Mouse (Mus musculus): ENCODE data around the gene Uso1. TPM values are rescaled to one million over a fixed set of nuclear protein-coding genes. Genes with fewer than 3 reads are reported as not detected.
A peak's percentile ranks its signal among the peaks of the same experiment; 100 is the strongest.
"Not testable (repeated sequence)": the region's sequence is repeated elsewhere in the genome, so short reads cannot be mapped to it uniquely, and the experiment has no call there.

Uso1 gene
- total RNA-seq, 2 experiments from 2014 or later: 65.8 to 66.1 TPM

- intact Hi-C loops (cut with DNase I): loop anchor here (10.0 kb wide), 1 partner anchor 153 kb away; the partner anchor contains the start of gene Rchy1
- DNase-seq (ENCODE audit: low spot score in 2 of 2): peak; percentile 70 to 73
These were observed 19.8 kb upstream of the Uso1 start for GRCm38 (mm10) chr5:92117823-92118403.

- intact Hi-C loops (cut with DNase I): no loop called here
- no peak for DNase-seq (ENCODE audit: low spot score in 2 of 2)
These were observed 16.1 kb upstream of the Uso1 start for GRCm38 (mm10) chr5:92121636-92122035.

DNA sequence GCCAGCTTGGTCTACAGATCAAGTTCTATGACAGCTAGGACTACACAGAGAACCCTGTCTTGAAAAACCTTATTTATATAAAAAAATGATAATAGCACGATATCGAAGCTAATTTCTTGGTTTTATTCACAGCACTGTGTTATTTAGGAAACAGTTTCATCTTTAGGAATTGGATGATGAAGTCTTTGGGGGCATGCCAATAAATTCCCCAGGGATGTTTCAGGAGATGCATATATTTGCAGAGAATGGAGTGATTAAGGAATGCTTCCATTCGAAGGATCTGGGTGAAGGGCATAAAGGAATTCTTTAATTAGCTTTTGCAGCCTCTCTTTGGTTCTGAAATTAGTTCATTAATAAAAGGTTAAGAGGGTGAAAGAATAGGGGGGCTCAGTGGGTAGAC, 12.3 kb upstream of the Uso1 start:
- DNase-seq (ENCODE audit: low spot score in 2 of 2): no peak

GRCm38 (mm10) chr5:92127141-92127625, 10.6 kb upstream of the Uso1 start:
- intact Hi-C loops (cut with DNase I): no loop called here
- no peak for DNase-seq (ENCODE audit: low spot score in 2 of 2)

More for the DNA sequence above, 12.3 kb upstream of the Uso1 start:
- intact Hi-C loops (cut with DNase I): no loop called here

- no peak for DNase-seq (ENCODE audit: low spot score in 2 of 2)
- intact Hi-C loops (cut with DNase I): no loop called here
These were observed 10.0 kb upstream of the Uso1 start for GRCm38 (mm10) chr5:92127751-92128150.

DNA sequence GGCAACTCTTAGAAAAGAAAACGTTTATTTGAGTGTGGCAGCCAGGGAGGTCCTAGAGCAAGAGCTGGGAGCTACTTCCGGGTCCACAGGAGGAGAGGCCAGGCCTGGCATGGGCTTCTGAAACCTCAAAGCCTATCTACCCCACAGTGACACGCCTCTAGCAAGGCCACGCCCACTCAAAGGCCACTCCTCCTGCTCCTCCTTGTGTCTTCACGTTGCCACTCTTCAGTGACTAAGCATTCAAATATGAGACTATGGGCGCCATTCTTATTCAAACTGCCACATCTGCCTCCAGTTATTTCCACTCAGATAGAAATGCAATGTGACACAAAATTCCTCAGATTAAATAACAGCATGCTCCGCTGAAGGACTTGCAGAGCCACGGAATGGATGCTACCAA, 9.2 kb upstream of the Uso1 start:
- DNase-seq (ENCODE audit: low spot score in 2 of 2): peak in 1 of 2 experiments; percentile 38
- intact Hi-C loops (cut with DNase I): no loop called here

GRCm38 (mm10) chr5:92129321-92129768, 8.4 kb upstream of the Uso1 start:
- DNase-seq (ENCODE audit: low spot score in 2 of 2): no peak
- intact Hi-C loops (cut with DNase I): no loop called here

DNA sequence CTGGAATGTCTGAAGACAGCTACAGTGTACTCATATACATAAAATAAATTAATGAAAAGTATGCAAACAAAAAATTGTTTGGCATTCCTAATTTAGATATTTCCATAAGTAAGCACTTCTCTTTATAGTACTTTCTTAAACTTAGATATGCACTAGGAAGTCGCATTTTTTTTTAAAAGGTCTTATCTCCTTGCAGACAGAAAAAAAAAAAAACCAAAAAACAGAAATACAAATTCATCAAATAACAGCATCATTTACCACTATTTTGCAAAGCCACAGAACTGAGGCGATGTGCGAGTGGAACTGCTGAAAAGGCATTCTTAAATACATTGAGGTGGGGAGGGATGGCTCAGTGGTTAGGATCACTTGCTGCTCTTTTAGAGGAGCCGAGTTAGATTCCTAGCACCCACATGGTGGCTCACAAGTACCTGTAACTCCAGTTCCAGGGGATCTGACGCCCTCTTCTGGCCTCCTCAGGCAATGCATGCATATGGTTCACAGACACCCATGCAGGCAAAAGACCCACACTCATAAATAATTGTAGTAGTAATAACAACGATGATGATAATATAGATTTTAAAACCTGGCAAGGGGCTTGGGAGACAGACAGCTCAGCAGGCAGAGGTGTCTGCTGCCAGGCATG, 7.6 kb upstream of the Uso1 start:
- no peak for DNase-seq (ENCODE audit: low spot score in 2 of 2)
- intact Hi-C loops (cut with DNase I): no loop called here

DNA sequence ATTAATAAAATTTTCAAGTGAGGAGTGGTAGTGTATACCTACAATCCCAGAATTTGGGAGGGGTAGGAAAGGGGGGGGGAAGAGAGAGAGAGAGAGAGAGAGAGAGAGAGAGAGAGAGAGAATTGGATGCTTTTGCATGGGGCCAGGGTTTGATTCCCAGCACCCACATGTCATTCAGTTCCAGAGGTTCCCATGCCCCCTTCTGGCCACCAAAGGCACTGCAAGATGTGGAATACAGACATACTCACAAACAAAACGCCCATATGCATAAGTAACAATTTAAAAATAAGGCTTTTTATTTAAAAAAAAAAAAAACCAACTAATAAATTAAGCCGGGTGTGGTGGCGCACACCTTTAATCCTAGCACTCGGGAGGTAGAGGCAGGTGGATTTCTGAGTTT, 5.6 kb upstream of the Uso1 start:
- intact Hi-C loops (cut with DNase I): no loop called here

GRCm38 (mm10) chr5:92133006-92133405, 4.7 kb upstream of the Uso1 start:
- DNase-seq (ENCODE audit: low spot score in 2 of 2); intact Hi-C loops (cut with DNase I): not testable (repeated sequence)

More for the DNA sequence above, 5.6 kb upstream of the Uso1 start:
- DNase-seq (ENCODE audit: low spot score in 2 of 2): no peak

- no peak for DNase-seq (ENCODE audit: low spot score in 2 of 2)
- intact Hi-C loops (cut with DNase I): no loop called here
These were observed 2.8 kb upstream of the Uso1 start for GRCm38 (mm10) chr5:92134934-92135333.

DNA sequence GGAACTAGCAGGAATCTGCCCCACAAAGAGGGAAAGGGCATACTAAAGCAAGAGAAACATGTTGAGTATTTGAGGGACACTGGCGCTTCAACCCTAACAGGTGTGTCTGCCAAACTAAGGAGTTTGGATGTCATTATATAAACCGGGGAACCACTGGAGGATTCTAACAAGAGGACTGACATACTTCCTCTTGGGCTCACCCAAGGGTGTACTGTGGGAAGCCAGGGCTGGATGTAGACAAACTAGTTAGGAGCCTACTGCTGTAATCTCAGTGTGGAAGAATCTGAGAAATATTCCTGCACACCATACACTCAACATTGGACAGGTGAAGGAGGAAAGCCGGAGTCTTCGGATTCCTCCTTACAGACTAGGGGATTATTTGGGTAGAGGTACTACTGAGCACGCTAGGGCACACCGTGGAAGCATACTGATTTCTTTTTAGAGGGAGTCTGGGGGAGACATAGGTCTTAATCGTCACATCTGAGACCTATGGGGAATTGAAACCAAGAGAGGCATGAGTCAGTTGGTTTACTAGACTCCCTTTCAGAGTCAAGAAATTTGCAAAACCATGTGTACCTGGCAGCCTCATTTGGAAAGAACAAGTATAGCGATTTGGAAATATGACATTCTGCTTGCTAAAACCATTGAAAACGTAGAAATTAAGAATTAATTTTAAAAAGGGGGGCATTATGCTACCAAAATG, 1.1 kb upstream of the Uso1 start:
- DNase-seq (ENCODE audit: low spot score in 2 of 2): no peak
- intact Hi-C loops (cut with DNase I): loop anchor here (2.0 kb wide), 1 partner anchor 54 kb away; the partner anchor contains the start of gene G3bp2

DNA sequence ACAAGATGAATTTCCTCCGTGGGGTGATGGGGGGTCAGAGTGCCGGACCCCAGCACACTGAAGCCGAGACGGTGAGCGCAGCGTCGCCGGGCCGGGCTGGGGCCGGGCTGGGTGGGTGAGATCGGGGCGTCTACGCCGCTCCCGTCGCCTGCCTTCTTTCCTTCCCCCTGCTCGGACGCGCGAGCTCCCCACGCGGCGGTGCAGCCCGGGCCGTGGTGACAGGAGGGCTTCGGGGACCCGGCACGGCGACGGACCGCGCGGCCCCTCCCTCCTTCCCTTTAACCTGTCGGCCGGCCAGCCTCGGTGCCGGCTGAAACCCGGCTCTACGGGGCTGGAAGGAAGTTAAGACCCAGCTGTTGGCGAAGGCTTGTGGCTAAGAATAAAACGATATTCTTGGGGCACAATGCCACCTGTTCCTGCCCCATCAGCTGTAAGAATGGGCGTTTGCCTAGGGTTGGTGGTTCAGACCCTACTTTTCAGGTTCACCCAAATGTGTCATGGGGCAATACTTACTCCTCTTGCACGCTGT, 419 bp downstream of the Uso1 start:
- intact Hi-C loops (cut with DNase I): no loop called here
- peak; percentile 23 to 25 for DNase-seq (ENCODE audit: low spot score in 2 of 2)

DNA sequence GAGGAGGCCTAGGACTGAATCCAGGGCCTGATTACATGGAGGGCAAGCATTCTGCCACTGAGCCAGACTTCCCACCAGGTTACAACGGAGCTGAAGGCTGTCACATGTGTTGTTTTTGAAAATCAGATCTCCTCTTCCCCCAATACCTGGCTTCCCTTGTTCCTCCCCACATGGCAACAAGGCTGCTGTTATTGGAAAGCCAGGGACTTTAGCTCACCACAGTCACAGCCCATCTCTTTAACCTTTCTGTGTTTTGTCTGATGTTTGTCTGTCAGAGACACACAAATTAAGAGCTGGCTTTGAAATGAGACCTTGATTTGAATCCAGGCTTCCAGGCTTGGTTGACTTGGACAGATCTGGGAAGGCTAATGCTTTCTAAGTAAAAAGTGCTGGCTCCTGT, 1.5 kb downstream of the Uso1 start:
- no peak for DNase-seq (ENCODE audit: low spot score in 2 of 2)
- intact Hi-C loops (cut with DNase I): no loop called here

GRCm38 (mm10) chr5:92141696-92142095, 4.0 kb downstream of the Uso1 start:
- intact Hi-C loops (cut with DNase I): no loop called here
- no peak for DNase-seq (ENCODE audit: low spot score in 2 of 2)

DNA sequence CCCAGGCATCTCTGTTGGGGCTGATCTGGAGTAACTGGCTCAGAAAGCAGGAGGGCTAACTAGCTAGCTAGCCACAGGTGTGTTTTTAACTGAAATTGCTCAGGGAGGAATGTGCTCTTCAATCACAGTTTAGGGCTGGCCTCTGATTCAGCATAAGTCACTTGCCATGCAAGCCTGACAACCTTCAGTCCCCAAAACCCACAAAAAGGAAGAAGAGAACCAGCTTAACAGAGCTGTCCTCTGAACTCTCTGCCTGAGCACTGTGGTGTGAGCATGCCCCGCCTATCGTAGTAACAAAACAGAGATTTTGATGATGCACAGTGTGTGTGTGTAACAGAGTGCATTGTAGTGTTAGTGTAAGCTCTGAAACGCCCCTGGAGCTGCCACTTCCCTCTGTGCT, 4.7 kb downstream of the Uso1 start:
- DNase-seq (ENCODE audit: low spot score in 2 of 2): no peak

GRCm38 (mm10) chr5:92143665-92144064, 5.9 kb downstream of the Uso1 start:
- intact Hi-C loops (cut with DNase I): no loop called here

More for the DNA sequence above, 4.7 kb downstream of the Uso1 start:
- intact Hi-C loops (cut with DNase I): no loop called here

GRCm38 (mm10) chr5:92144954-92145708, 7.4 kb downstream of the Uso1 start:
- intact Hi-C loops (cut with DNase I): no loop called here
- DNase-seq (ENCODE audit: low spot score in 2 of 2): no peak

More at GRCm38 (mm10) chr5:92143665-92144064, 5.9 kb downstream of the Uso1 start:
- no peak for DNase-seq (ENCODE audit: low spot score in 2 of 2)

DNA sequence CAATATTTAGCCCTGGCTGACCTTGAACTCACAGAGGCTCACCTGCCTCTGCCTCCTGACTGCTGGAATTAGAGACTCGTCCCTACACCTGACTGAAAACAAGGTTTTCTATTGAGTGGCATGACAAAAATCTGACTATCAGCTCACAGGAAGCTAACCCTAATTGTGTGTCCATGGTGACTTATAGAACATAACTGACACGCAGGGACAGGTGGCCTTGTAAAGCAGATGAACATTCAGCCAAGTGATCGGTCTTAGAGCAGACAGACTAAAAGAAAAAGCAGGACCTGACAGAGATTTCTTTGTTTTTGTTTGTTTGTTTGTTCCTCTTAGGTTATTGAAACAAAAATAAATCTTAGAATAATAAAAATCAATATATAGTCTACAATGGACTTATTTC, 10.5 kb downstream of the Uso1 start:
- no peak for DNase-seq (ENCODE audit: low spot score in 2 of 2)
- intact Hi-C loops (cut with DNase I): no loop called here

Data from left cerebral cortex, postnatal 14 days (tissue).